Mouse (Mus musculus) forebrain, embryonic 15.5 days (tissue): ENCODE data around the gene Grip1. TPM values are rescaled to one million over a fixed set of nuclear protein-coding genes. Genes with fewer than 3 reads are reported as not detected.

Experiments
- ATAC-seq: fragments of 200-750 bp; cut with Nextera tagmentation; replicated peaks from 2 replicates; pipeline ENCODE4 v1.8.0; 2017; ENCODE audit warnings: mild to moderate bottlenecking, moderate TSS enrichment, moderate library complexity
- H3K27ac ChIP-seq: fragments of 300-500 bp; sonication (generic); replicated peaks from 2 replicates; pipeline ENCODE4 v1.5.1; 2015; ENCODE audit warnings: mild to moderate bottlenecking, inconsistent platforms
- H3K27me3 ChIP-seq: fragments of 300-500 bp; sonication (generic); 2 replicates; pipeline ENCODE4 v1.6.1; 2015; ENCODE audit warnings: inconsistent platforms
- H3K36me3 ChIP-seq: fragments of 300-500 bp; sonication (generic); 2 replicates; pipeline ENCODE4 v1.6.1; 2015; ENCODE audit warnings: mild to moderate bottlenecking, inconsistent platforms
- H3K4me1 ChIP-seq: fragments of 300-500 bp; sonication (generic); 2 replicates; pipeline ENCODE4 v1.6.1; 2015; ENCODE audit warnings: inconsistent platforms
- H3K4me2 ChIP-seq: fragments of 300-500 bp; sonication (generic); replicated peaks from 2 replicates; pipeline ENCODE4 v1.6.1; 2015; ENCODE audit warnings: mild to moderate bottlenecking, inconsistent platforms
- H3K4me3 ChIP-seq: fragments of 300-500 bp; sonication (generic); 2 replicates; pipeline ENCODE4 v1.5.1; 2015; ENCODE audit warnings: mild to moderate bottlenecking, inconsistent platforms
- H3K9ac ChIP-seq: fragments of 300-500 bp; sonication (generic); replicated peaks from 2 replicates; pipeline ENCODE4 v1.6.1; 2015; ENCODE audit warnings: mild to moderate bottlenecking, inconsistent platforms
- H3K9me3 ChIP-seq: fragments of 300-500 bp; sonication (generic); 2 replicates; pipeline ENCODE4 v1.6.1; 2016; ENCODE audit warnings: inconsistent platforms
- WGBS: fragments of 180-500 bp; shearing (Covaris S2); methylation state at CpG from one replicate; pipeline ENCODE4 v1.1.7; 2015; ENCODE audit warnings: mixed read lengths; 5-methylcytosine and 5-hydroxymethylcytosine counted together
- polyA plus RNA-seq: library from polyadenylated mRNA; unstranded; fragments of >200 nt; fragmentation: Nextera tagmentation; extraction: Ambion mirVana; gene quantifications from 2 replicates; pipeline ENCODE4 v1.2.1, GENCODE M21; 2015

The Grip1 gene
- polyA plus RNA-seq, 1 experiment from 2014 or later, result 19.2 TPM

DNA sequence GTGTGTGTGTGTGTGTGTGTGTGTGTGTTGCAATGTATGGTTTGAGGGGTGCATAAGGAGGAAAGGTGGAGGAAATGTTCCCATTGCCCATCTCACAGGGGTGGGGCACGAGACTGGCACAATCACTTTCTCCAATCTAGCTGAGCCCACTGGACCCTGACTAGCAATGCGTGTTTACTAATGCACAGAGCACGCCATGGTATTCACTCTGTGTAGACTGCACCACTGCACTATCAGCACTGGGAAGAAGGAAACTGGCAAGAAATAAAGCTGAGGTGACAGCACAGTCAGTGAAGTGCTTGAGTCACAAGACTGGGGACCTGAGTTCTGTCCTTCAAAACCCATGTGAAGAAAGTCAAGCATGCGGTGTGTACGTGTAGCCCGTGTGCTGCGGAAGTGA lies 17.8 kb upstream of the Grip1 start:
- H3K9ac ChIP-seq, result no peak overlapping the region
- H3K27ac ChIP-seq, result no peak overlapping the region
- no peak overlapping the region for H3K4me2 ChIP-seq
- 91% methylated on average over 7 of the region's 7 CpGs for WGBS
- no peak for ATAC-seq
- no peaks in the 10 kb centered on the region for H3K9me3 ChIP-seq
- no peak overlapping the region for H3K4me3 ChIP-seq
- no peaks in the 10 kb centered on the region for H3K4me1 ChIP-seq
- H3K36me3 ChIP-seq, result no peaks in the 10 kb centered on the region
- no peaks in the 10 kb centered on the region for H3K27me3 ChIP-seq

DNA sequence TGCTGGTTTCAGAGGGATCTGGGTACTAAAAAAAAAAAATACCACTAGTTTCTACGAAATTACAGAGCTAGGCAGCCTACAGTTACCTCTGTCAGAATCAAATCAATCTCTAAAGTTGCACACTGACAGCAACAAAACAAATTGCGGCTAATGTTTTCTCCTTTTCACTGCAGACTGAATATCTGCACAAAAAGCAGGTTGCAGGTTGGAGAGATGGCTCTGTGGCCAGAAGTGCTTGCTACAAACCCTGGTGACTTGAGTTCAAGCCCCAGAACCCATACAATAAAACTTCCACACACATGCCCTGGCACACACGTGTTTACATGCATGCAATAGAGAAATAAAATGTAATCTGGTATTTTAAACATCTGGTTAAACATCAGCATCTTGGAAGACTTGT lies 16.3 kb upstream of the Grip1 start:
- no peaks in the 10 kb centered on the region for H3K36me3 ChIP-seq
- H3K9ac ChIP-seq, result no peak overlapping the region
- WGBS, result 75% methylated on average over 3 of the region's 3 CpGs
- no peak overlapping the region for H3K4me3 ChIP-seq
- H3K27ac ChIP-seq, result no peak overlapping the region
- ATAC-seq, result no peak
- H3K9me3 ChIP-seq, result no peaks in the 10 kb centered on the region
- H3K27me3 ChIP-seq, result no peaks in the 10 kb centered on the region
- no peak overlapping the region for H3K4me2 ChIP-seq
- H3K4me1 ChIP-seq, result 0 out of 2 replicates have a peak, but pooled peaks cover under 1% of the 10 kb centered on the region

DNA sequence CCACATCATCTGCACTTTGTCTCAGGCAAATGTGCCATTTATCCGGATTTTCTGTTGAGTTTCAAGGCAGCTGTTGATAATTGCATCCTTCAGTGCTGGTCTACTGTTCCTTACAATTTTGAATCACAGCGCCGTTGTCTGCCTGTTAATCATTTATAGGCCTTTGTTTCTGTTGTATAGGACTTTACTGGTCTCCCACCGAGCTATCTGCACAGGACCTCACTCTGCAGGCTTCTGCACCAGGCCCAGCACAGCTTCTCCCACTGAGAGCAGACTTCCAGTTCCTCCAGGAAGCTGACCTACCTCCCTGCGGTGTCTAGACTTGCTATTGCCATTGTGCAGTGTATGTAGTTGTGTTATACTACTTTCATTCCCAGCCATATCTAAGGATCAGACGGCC lies 11.9 kb upstream of the Grip1 start:
- ATAC-seq, result no peak
- Histone ChIP-seq H3K9me3 (no peaks in the 10 kb centered on the region), H3K4me1 (0 out of 2 replicates have a peak, but pooled peaks cover 3% of the 10 kb centered on the region), H3K4me3 (no peak overlapping the region), H3K9ac (no peak overlapping the region), H3K27ac (peak overlapping the region; percentile 20; the same call in 1 of the 2 replicates), H3K36me3 (no peaks in the 10 kb centered on the region), H3K27me3 (no peaks in the 10 kb centered on the region), H3K4me2 (no peak overlapping the region)
- 13% methylated on average over 6 of the region's 6 CpGs for WGBS

DNA sequence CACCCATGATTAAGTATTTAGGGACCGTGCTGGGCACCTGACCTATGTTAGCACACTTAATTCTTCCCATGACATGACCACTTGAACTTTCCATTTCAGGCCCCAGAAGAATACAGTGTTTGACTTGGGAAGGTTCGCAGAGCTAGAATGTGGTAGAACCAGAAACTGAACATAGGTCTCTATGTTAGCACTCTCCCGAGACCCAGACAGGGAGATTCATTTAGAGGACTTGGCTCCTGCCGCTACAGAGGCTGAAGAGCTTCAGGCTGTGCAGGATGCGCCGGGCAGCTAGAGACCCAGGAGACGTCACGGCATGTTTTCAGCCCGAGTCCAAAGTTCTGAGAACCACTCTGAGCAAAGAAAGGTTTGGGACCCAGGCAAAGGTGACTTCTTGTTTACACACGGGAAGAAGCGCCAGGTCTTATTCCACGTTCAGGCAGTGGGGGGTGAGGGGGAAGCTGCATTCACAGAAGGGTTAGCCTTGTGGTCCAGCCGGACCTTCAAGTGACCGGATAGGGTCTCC lies 6.2 kb upstream of the Grip1 start:
- H3K36me3 ChIP-seq, result no peaks in the 10 kb centered on the region
- no peak overlapping the region for H3K4me2 ChIP-seq
- no peaks in the 10 kb centered on the region for H3K27me3 ChIP-seq
- no peak for ATAC-seq
- WGBS, result 80% methylated on average over 14 of the region's 14 CpGs
- H3K9me3 ChIP-seq, result no peaks in the 10 kb centered on the region
- no peak overlapping the region for H3K9ac ChIP-seq
- H3K4me1 ChIP-seq, result 0 out of 2 replicates have a peak, but pooled peaks cover 3% of the 10 kb centered on the region
- H3K4me3 ChIP-seq, result no peak overlapping the region
- H3K27ac ChIP-seq, result no peak overlapping the region

DNA sequence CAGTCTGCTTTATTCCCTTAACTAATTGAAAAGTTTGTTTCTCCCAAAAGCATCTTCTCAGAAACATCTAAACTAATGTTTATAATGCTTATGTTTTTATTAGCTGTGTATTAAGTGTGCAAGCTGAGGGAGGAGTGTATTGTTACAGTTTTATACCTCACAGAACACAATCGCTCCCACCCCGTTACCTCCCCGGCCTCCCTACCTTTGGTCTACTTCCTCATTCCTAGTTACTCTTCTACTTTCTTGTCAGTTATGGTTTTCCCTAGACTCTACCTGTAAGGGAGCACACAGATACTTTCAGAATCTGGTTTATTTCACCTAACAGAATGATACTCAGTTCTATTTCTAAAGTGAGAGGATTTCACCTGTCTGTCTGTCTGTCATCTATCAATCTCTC lies 5.7 kb upstream of the Grip1 start:
- H3K27ac ChIP-seq, result no peak overlapping the region
- 98% methylated on average over 3 of the region's 3 CpGs for WGBS
- no peak overlapping the region for H3K9ac ChIP-seq
- H3K27me3 ChIP-seq, result no peaks in the 10 kb centered on the region
- no peaks in the 10 kb centered on the region for H3K36me3 ChIP-seq
- no peak overlapping the region for H3K4me2 ChIP-seq
- H3K9me3 ChIP-seq, result no peaks in the 10 kb centered on the region
- H3K4me3 ChIP-seq, result no peak overlapping the region
- H3K4me1 ChIP-seq, result peaks cover 5% of the 10 kb centered on the region; the same call in 1 of the 2 replicates
- no peak for ATAC-seq

DNA sequence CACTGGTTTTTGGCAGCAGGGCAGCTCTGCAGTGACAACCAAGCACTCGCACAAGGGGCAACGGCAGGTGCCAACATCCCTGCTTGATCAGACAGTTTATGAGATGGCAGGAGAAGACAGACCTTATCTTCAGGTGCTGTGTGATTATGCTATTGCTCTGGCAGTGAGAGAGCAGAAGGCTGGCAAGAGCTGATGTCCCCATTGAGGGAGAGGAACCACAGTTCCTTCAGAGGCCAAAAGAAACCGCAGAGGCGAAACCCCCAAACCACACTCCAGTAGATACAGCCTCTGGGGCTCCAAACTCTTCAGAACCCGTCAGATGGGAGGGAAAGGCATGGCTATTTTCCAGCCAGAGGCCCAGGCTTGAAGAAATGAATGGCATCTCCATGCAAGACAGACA lies 932 bp upstream of the Grip1 start:
- Histone ChIP-seq H3K4me3 (peak overlapping the region; percentile 90), H3K27ac (no peak overlapping the region), H3K27me3 (no peaks in the 10 kb centered on the region), H3K4me1 (peaks cover 21% of the 10 kb centered on the region), H3K36me3 (no peaks in the 10 kb centered on the region), H3K9me3 (no peaks in the 10 kb centered on the region), H3K9ac (peak overlapping the region; percentile 79; the same call in 1 of the 2 replicates), H3K4me2 (peak overlapping the region; percentile 98)
- WGBS, result 43% methylated on average over 5 of the region's 5 CpGs
- no peak for ATAC-seq

DNA sequence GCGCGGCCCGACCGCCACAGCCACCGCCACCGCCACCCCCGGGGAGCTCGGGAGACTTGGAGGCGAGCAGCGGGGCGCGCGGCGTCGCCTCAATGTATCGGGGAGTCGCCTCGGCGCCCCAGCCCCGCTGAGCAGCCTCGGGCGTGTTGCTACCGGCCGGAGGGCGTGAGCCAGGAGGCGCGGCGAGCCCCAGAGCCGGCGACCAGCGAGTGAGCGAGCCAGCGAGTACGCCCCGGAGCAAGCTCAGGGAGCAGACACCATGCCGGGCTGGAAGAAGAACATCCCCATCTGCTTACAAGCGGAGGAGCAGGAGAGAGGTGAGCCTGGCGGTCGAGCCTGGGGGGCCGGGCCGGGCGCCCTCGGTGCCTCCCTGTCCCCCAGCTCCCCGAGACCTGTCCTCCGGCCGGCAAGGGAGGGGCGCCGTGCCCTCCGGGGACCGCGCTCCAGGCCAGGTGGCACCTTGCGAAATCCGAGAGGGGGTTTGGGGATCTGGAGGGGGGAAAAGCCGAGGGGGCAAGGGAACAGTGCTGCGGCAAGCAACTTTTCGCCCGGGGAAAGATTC lies 557 bp downstream of the Grip1 start:
- peak; percentile 66 for ATAC-seq
- Histone ChIP-seq H3K9ac (peak overlapping the region; percentile 79), H3K27me3 (no peaks in the 10 kb centered on the region), H3K36me3 (no peaks in the 10 kb centered on the region), H3K4me2 (peak overlapping the region; percentile 98), H3K4me1 (peaks cover 21% of the 10 kb centered on the region), H3K27ac (peak overlapping the region; percentile 90), H3K4me3 (peak overlapping the region; percentile 90), H3K9me3 (no peaks in the 10 kb centered on the region)
- WGBS, result under 1% methylated on average over 51 of the region's 57 CpGs

DNA sequence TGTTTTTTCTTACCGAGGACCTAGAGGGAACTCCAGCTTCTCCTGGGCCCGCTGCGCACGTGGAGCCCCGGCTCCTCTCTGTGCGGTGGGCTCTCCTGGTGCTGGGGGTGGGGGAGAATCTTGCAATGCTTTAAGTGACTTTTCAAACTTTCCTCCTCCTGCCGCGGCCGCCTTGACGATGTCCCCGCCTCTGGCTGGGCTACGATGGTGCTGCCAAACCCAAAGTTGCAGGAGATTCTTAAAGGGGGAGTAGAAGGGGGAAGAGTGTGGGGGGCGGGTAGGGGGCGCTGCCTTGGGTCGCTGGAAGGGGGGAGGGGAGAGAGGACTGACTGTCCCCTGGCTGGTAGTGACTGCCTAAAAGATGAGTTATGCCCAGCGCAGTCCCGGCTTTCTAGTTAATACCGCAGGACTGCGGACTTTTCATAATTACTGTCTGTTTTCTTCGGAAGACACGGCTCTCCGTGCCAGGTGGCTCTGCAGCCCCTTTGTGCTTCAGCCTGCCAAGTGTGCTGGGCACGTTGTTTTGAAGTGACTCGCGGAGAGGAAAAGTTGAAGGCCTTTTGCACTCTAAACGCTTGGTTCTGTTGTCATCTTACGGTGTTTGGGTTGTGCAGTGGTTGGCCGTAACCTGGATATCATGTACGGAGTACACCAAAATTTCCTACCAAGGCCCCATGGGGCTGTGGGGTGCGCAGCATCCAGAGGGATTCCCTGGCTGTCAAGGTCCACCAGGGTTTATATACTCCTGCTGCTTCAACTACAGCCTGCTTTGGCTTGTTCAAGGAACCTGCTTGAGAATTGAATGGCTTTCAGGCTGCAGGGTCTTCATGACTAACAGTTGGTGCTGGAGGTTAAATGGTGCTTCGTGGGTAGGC lies 1.3 kb downstream of the Grip1 start:
- H3K9ac ChIP-seq, result peak overlapping the region; percentile 79
- H3K27me3 ChIP-seq, result no peaks in the 10 kb centered on the region
- peak; percentile 23 for ATAC-seq
- under 1% methylated on average over 31 of the region's 31 CpGs for WGBS
- H3K27ac ChIP-seq, result peak overlapping the region; percentile 90
- peaks cover 21% of the 10 kb centered on the region for H3K4me1 ChIP-seq
- H3K4me3 ChIP-seq, result peak overlapping the region; percentile 90
- no peaks in the 10 kb centered on the region for H3K9me3 ChIP-seq
- H3K36me3 ChIP-seq, result no peaks in the 10 kb centered on the region
- peak overlapping the region; percentile 98 for H3K4me2 ChIP-seq

DNA sequence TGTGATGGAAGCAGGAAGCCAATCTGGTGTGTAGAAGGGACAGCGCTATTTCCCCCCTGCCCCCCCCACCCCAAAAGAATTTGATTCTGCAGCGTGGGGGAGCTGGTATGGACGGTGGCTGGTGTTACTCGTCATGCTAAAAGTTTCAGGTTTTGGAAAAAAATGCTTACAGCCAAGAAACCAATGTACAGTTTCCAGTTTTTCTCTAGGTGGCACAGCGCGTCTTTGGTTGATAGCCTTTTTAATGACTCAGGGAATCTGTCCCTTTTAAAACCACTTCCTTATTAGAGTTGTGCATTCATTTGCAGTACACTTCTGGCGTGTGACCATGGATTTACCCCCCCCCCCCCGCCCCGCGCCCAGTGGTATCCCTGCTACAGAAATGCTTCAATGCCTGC lies 1.9 kb downstream of the Grip1 start:
- Histone ChIP-seq H3K36me3 (no peaks in the 10 kb centered on the region), H3K4me2 (peak overlapping the region; percentile 98), H3K9me3 (no peaks in the 10 kb centered on the region), H3K27me3 (no peaks in the 10 kb centered on the region), H3K9ac (peak overlapping the region; percentile 79), H3K4me1 (peaks cover 21% of the 10 kb centered on the region), H3K27ac (no peak overlapping the region), H3K4me3 (peak overlapping the region; percentile 90)
- no peak for ATAC-seq
- 10% methylated on average over 10 of the region's 10 CpGs for WGBS

DNA sequence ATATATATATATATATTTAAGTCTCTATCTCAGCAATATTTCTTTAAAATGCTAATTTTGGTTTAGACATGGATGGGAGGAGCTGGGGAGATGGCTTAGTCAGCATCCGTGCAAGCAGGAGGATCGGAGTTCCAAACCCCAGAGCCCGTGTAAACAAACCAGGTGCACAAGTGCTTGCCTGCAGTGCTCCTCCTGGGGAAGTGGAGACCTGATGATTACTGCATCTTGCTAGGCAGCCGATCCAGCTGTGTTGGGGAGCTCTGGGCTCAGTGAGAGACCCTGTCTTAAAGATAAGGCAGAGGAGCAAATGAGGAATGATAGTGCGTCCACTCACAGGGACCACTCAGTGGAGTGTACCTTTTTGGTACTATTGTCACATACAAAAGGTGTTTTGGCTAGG lies 3.5 kb downstream of the Grip1 start:
- Histone ChIP-seq H3K4me2 (no peak overlapping the region), H3K9me3 (no peaks in the 10 kb centered on the region), H3K9ac (no peak overlapping the region), H3K4me3 (no peak overlapping the region), H3K36me3 (no peaks in the 10 kb centered on the region), H3K4me1 (peaks cover 21% of the 10 kb centered on the region), H3K27me3 (no peaks in the 10 kb centered on the region), H3K27ac (no peak overlapping the region)
- no peak for ATAC-seq
- 90% methylated on average over 5 of the region's 5 CpGs for WGBS

DNA sequence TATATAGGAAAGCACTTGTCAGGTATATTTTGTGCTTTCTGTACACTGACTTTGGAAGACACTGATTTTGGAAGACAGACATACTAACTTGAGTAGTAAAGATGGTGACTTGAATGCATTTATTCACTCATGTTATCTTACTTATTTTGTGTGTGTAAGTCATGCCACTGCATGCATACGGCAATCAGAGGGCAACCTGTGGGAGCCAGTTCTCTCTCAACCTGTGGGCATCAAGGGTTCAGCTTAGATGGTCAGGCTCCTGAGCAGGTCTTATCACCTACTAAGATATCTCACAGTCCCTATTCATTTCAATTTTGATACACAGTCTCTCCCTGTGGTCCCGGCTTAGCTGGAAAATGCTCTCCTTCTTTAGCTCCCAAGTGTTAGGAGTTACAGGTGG lies 5.4 kb downstream of the Grip1 start:
- Histone ChIP-seq H3K4me2 (no peak overlapping the region), H3K36me3 (no peaks in the 10 kb centered on the region), H3K27ac (no peak overlapping the region), H3K9me3 (no peaks in the 10 kb centered on the region), H3K4me3 (no peak overlapping the region), H3K27me3 (no peaks in the 10 kb centered on the region), H3K9ac (no peak overlapping the region), H3K4me1 (peaks cover 15% of the 10 kb centered on the region)
- ATAC-seq, result no peak
- WGBS, result 91% methylated on average over 2 of the region's 2 CpGs

DNA sequence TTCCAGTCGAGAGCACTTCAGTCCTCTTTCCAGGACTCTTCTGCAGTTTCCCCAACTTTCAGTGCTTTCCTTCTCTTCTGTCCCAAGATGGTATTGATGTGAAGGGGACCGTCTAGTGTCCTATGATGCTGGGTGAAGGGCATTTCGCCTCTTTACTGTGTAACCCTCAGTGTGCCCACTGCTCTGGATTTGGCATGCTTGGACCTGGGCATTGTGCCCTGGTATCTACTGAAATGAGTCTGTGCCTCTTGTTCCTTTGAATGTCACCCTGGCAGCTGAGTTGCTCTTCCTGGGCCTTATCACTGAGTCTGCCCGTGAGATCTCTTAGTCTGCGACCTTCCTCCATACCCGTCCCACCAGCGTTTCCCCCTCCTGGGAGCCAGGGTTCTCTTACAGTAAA lies 9.7 kb downstream of the Grip1 start:
- H3K27me3 ChIP-seq, result no peaks in the 10 kb centered on the region
- no peak overlapping the region for H3K27ac ChIP-seq
- ATAC-seq, result no peak
- H3K36me3 ChIP-seq, result no peaks in the 10 kb centered on the region
- 91% methylated on average over 7 of the region's 7 CpGs for WGBS
- no peaks in the 10 kb centered on the region for H3K4me1 ChIP-seq
- H3K4me3 ChIP-seq, result no peak overlapping the region
- H3K9ac ChIP-seq, result no peak overlapping the region
- no peak overlapping the region for H3K4me2 ChIP-seq
- no peaks in the 10 kb centered on the region for H3K9me3 ChIP-seq
